Mouse (Mus musculus) T-helper 1 cell (primary cell): ENCODE data around the gene Adgrl4.

Experiments used
- in situ Hi-C: fragments of 300-600 bp; cut with MboI, MseI; formaldehyde crosslinking; loops from one replicate; pipeline ENCODE4 v1.15.1; 2025; ENCODE audit warnings: high pct_unique_total_duplicates

Gene Adgrl4

GRCm38 (mm10) chr3:151437693-151438092, at the start of gene Adgrl4:
TSS of gene Adgrl4 (plus strand) at chr3:151437887.
- in situ Hi-C loops, result no loop called here

- in situ Hi-C loops, result no loop called here
These were observed 46.8 kb upstream of the Adgrl4 start for GRCm38 (mm10) chr3:151390912-151391311.

- in situ Hi-C loops, result no loop called here
These were observed 44.8 kb upstream of the Adgrl4 start for GRCm38 (mm10) chr3:151392891-151393290.

- in situ Hi-C loops, result no loop called here
These were observed 44.4 kb upstream of the Adgrl4 start for GRCm38 (mm10) chr3:151393330-151393729.

GRCm38 (mm10) chr3:151399270-151399669, 38.4 kb upstream of the Adgrl4 start:
- in situ Hi-C loops, result no loop called here

- in situ Hi-C loops, result no loop called here
These were observed 26.7 kb upstream of the Adgrl4 start for GRCm38 (mm10) chr3:151411031-151411430.

- in situ Hi-C loops, result no loop called here
These were observed 26.2 kb upstream of the Adgrl4 start for GRCm38 (mm10) chr3:151411488-151411887.

GRCm38 (mm10) chr3:151416931-151417330, 20.8 kb upstream of the Adgrl4 start:
- in situ Hi-C loops, result no loop called here

GRCm38 (mm10) chr3:151417688-151418572, 19.8 kb upstream of the Adgrl4 start:
- in situ Hi-C loops, result no loop called here

- in situ Hi-C loops, result no loop called here
These were observed 13.1 kb upstream of the Adgrl4 start for GRCm38 (mm10) chr3:151424326-151425207.

- in situ Hi-C loops, result no loop called here
These were observed 7.6 kb upstream of the Adgrl4 start for GRCm38 (mm10) chr3:151430106-151430505.

GRCm38 (mm10) chr3:151431507-151431906, 6.2 kb upstream of the Adgrl4 start:
- in situ Hi-C loops, result no loop called here

GRCm38 (mm10) chr3:151438364-151438763, 677 bp downstream of the Adgrl4 start:
- in situ Hi-C loops, result no loop called here

- in situ Hi-C loops, result loop anchor here (5.0 kb wide), 1 partner anchor 107 kb away; no protein-coding TSS in a partner anchor
These were observed 2.3 kb downstream of the Adgrl4 start for GRCm38 (mm10) chr3:151439976-151440375.

GRCm38 (mm10) chr3:151442026-151442425, 4.3 kb downstream of the Adgrl4 start:
- in situ Hi-C loops, result loop anchor here (5.0 kb wide), 1 partner anchor 105 kb away; no protein-coding TSS in a partner anchor

GRCm38 (mm10) chr3:151443486-151443885, 5.8 kb downstream of the Adgrl4 start:
- in situ Hi-C loops, result loop anchor here (5.0 kb wide), 1 partner anchor 104 kb away; no protein-coding TSS in a partner anchor

- in situ Hi-C loops, result loop anchor here (5.0 kb wide), 1 partner anchor 103 kb away; no protein-coding TSS in a partner anchor
These were observed 6.6 kb downstream of the Adgrl4 start for GRCm38 (mm10) chr3:151444284-151444683.

GRCm38 (mm10) chr3:151445936-151446335, 8.2 kb downstream of the Adgrl4 start:
- in situ Hi-C loops, result no loop called here

- in situ Hi-C loops, result no loop called here
These were observed 17.5 kb downstream of the Adgrl4 start for GRCm38 (mm10) chr3:151454985-151455701.

- in situ Hi-C loops, result no loop called here
These were observed 21.9 kb downstream of the Adgrl4 start for GRCm38 (mm10) chr3:151459430-151460190.

- in situ Hi-C loops, result no loop called here
These were observed 27.5 kb downstream of the Adgrl4 start for GRCm38 (mm10) chr3:151465215-151465614.
